Comparison of ENCODE assay signal across 18 mouse cellular contexts in genomic region chr4:119040041-119040440, GRCm38 (mm10).
DNase-seq lines count a peak whose midpoint lies in the region; ATAC-seq and TF ChIP-seq lines count a peak whose summit lies in the region.
"Had no signal": no experiment of that assay in that cellular context is flagged by ENCODE, and none has a peak within 500 bp of the region (broad histone marks: within the 10 kb centered on the region; RNA-seq: fewer than 3 reads in every experiment).

No protein-coding gene starts in this region.

- no peak for TF ChIP-seq CTCF in liver, adult 2 months (IDR thresholded peaks at IDR 0.05; ENCODE audit: low read depth, low read length)
- no peak for TF ChIP-seq CTCF in stomach, postnatal 0 days (IDR thresholded peaks at IDR 0.05; ENCODE audit: low read depth)

- ATAC-seq in hindbrain, embryonic 12.5 days (ENCODE audit: low FRiP score): no peak
- ATAC-seq in midbrain, embryonic 15.5 days (replicated peaks): no peak
- no peak for ATAC-seq in midbrain, embryonic 16.5 days
- peak; percentile 88 for ATAC-seq in stomach, postnatal 0 days (ENCODE audit: low FRiP score, low TSS enrichment)

- H3K9me3 ChIP-seq in hindbrain, embryonic 10.5 days: no peaks in the 10 kb centered on the region
- no peaks in the 10 kb centered on the region for H3K9me3 ChIP-seq in hindbrain, embryonic 12.5 days (replicated peaks)
- H3K9me3 ChIP-seq in midbrain, embryonic 15.5 days: no peaks in the 10 kb centered on the region
- no peaks in the 10 kb centered on the region for H3K9me3 ChIP-seq in midbrain, embryonic 16.5 days (replicated peaks; ENCODE audit: control insufficient read depth, low read length, poor library complexity, severe bottlenecking)
- H3K9me3 ChIP-seq in stomach, postnatal 0 days (ENCODE audit: control insufficient read depth, low read length): no peaks in the 10 kb centered on the region
- H3K9me3 ChIP-seq: hindbrain, embryonic 13.5 days; limb, embryonic 13.5 days; neural tube, embryonic 12.5 days had no signal

- no peak overlapping the region for H3K9ac ChIP-seq in hindbrain, embryonic 12.5 days
- H3K9ac ChIP-seq in midbrain, embryonic 15.5 days: no peak overlapping the region
- no peak overlapping the region for H3K9ac ChIP-seq in midbrain, embryonic 16.5 days (ENCODE audit: low read depth, low read length)
- no peak overlapping the region for H3K9ac ChIP-seq in liver, adult 2 months (ENCODE audit: low read depth, low read length)
- H3K9ac ChIP-seq in stomach, postnatal 0 days (ENCODE audit: low read length): no peak overlapping the region
- H3K9ac ChIP-seq: hindbrain, embryonic 13.5 days; limb, embryonic 13.5 days; neural tube, embryonic 12.5 days had no signal

- no peak overlapping the region for H3K4me2 ChIP-seq in hindbrain, embryonic 12.5 days (replicated peaks)
- no peak overlapping the region for H3K4me2 ChIP-seq in midbrain, embryonic 15.5 days
- no peak overlapping the region for H3K4me2 ChIP-seq in midbrain, embryonic 16.5 days (ENCODE audit: low read length)
- H3K4me2 ChIP-seq in stomach, postnatal 0 days (replicated peaks; ENCODE audit: low read depth): no peak overlapping the region
- H3K4me2 ChIP-seq: hindbrain, embryonic 13.5 days; limb, embryonic 13.5 days; neural tube, embryonic 12.5 days had no signal

- H3K4me1 ChIP-seq in hindbrain, embryonic 10.5 days (replicated peaks): peaks cover 17% of the 10 kb centered on the region
- peaks cover 7% of the 10 kb centered on the region for H3K4me1 ChIP-seq in hindbrain, embryonic 12.5 days
- H3K4me1 ChIP-seq in midbrain, embryonic 15.5 days: no peaks in the 10 kb centered on the region
- H3K4me1 ChIP-seq in midbrain, embryonic 16.5 days (ENCODE audit: control insufficient read depth, insufficient read depth, low read length): no peaks in the 10 kb centered on the region
- H3K4me1 ChIP-seq in liver, adult 2 months (ENCODE audit: control insufficient read depth, insufficient read depth, low read length): peaks cover 3% of the 10 kb centered on the region; the same call in 1 of the 2 replicates
- H3K4me1 ChIP-seq in stomach, postnatal 0 days (replicated peaks; ENCODE audit: control insufficient read depth, insufficient read depth): no peaks in the 10 kb centered on the region

- no peak for TF ChIP-seq EP300 in stomach, postnatal 0 days (optimal IDR thresholded peaks at IDR 0.05)

- H3K27ac ChIP-seq in hindbrain, embryonic 10.5 days: peak overlapping the region; percentile 54
- no peak overlapping the region for H3K27ac ChIP-seq in hindbrain, embryonic 12.5 days
- H3K27ac ChIP-seq in midbrain, embryonic 15.5 days: peak overlapping the region; percentile 34; the same call in 1 of the 2 replicates
- H3K27ac ChIP-seq in midbrain, embryonic 16.5 days (ENCODE audit: low read length): no peak overlapping the region
- no peak overlapping the region for H3K27ac ChIP-seq in liver, adult 2 months (replicated peaks; ENCODE audit: insufficient read depth, low read depth, low read length)
- H3K27ac ChIP-seq in stomach, postnatal 0 days (replicated peaks): no peak overlapping the region
- H3K27ac ChIP-seq: hindbrain, embryonic 13.5 days; layer of hippocampus, adult 2 months; limb, embryonic 13.5 days; neural tube, embryonic 12.5 days had no signal

- no peak for DNase-seq in hindbrain, embryonic 10.5 days (ENCODE audit: low spot score)
- DNase-seq in liver, adult 2 months (ENCODE audit: extremely low read depth, low read depth, low spot score): peak; percentile 63
- no peak for DNase-seq in stomach, postnatal 0 days (ENCODE audit: low spot score)
- DNase-seq in thymus, postnatal 4 days: no peak
- no peak for DNase-seq in cerebellum, postnatal 36 days
- DNase-seq: adrenal gland, postnatal 14 days; cerebellum, adult 9-11 months; gastrocnemius, postnatal 10 days; lung, postnatal 4 days; midbrain, embryonic 14.5 days; right cerebral cortex, postnatal 4 days had no signal

- no peak for TF ChIP-seq POLR2A in liver, adult 2 months (IDR thresholded peaks at IDR 0.05; ENCODE audit: extremely low read depth, insufficient read depth, low read length)

- no peaks in the 10 kb centered on the region for H3K79me2 ChIP-seq in liver, adult 2 months (ENCODE audit: control insufficient read depth, insufficient read depth, low read length)

- no peaks in the 10 kb centered on the region for H3K36me3 ChIP-seq in hindbrain, embryonic 10.5 days
- H3K36me3 ChIP-seq in hindbrain, embryonic 12.5 days: no peaks in the 10 kb centered on the region
- no peaks in the 10 kb centered on the region for H3K36me3 ChIP-seq in midbrain, embryonic 15.5 days (replicated peaks)
- no peaks in the 10 kb centered on the region for H3K36me3 ChIP-seq in midbrain, embryonic 16.5 days (ENCODE audit: control insufficient read depth, insufficient read depth, low read length)
- H3K36me3 ChIP-seq in liver, adult 2 months (ENCODE audit: control insufficient read depth, insufficient read depth, low read length): no peaks in the 10 kb centered on the region
- no peaks in the 10 kb centered on the region for H3K36me3 ChIP-seq in stomach, postnatal 0 days (ENCODE audit: control insufficient read depth, insufficient read depth, low read length)
- H3K36me3 ChIP-seq: hindbrain, embryonic 13.5 days; limb, embryonic 13.5 days; neural tube, embryonic 12.5 days had no signal

- no peak overlapping the region for H3K4me3 ChIP-seq in hindbrain, embryonic 10.5 days
- H3K4me3 ChIP-seq in hindbrain, embryonic 12.5 days: no peak overlapping the region
- no peak overlapping the region for H3K4me3 ChIP-seq in midbrain, embryonic 15.5 days
- no peak overlapping the region for H3K4me3 ChIP-seq in midbrain, embryonic 16.5 days (ENCODE audit: low read depth, low read length)
- no peak overlapping the region for H3K4me3 ChIP-seq in liver, adult 2 months (ENCODE audit: insufficient read depth, low read depth, low read length)
- no peak overlapping the region for H3K4me3 ChIP-seq in stomach, postnatal 0 days (ENCODE audit: low read depth, low read length)
- H3K4me3 ChIP-seq: hindbrain, embryonic 13.5 days; layer of hippocampus, adult 2 months; limb, embryonic 13.5 days; neural tube, embryonic 12.5 days had no signal

- H3K27me3 ChIP-seq in hindbrain, embryonic 10.5 days (ENCODE audit: insufficient read depth, poor library complexity, severe bottlenecking): no peaks in the 10 kb centered on the region
- no peaks in the 10 kb centered on the region for H3K27me3 ChIP-seq in hindbrain, embryonic 12.5 days
- H3K27me3 ChIP-seq in midbrain, embryonic 15.5 days (replicated peaks): no peaks in the 10 kb centered on the region
- H3K27me3 ChIP-seq in midbrain, embryonic 16.5 days (ENCODE audit: control insufficient read depth, insufficient read depth, low read depth, low read length): no peaks in the 10 kb centered on the region
- H3K27me3 ChIP-seq in liver, adult 2 months (ENCODE audit: control insufficient read depth, insufficient read depth, low read length): no peaks in the 10 kb centered on the region
- no peaks in the 10 kb centered on the region for H3K27me3 ChIP-seq in stomach, postnatal 0 days (ENCODE audit: control insufficient read depth, insufficient read depth, low read length)
- H3K27me3 ChIP-seq: limb, embryonic 13.5 days; neural tube, embryonic 12.5 days had no signal

- 93% methylated on average over 6 of the region's 6 CpGs for WGBS in hindbrain, embryonic 10.5 days
- 91% methylated on average over 6 of the region's 6 CpGs for WGBS in hindbrain, embryonic 12.5 days
- WGBS in midbrain, embryonic 15.5 days: 91% methylated on average over 6 of the region's 6 CpGs
- 95% methylated on average over 6 of the region's 6 CpGs for WGBS in midbrain, embryonic 16.5 days
- WGBS in liver, adult 2 months: 68% methylated on average over 6 of the region's 6 CpGs
- 78% methylated on average over 6 of the region's 6 CpGs for WGBS in stomach, postnatal 0 days

Comparison
In these comparisons a context has a peak if more than half of its experiments do, and no peak if none do; other contexts are left out.
1. H3K27ac ChIP-seq: peak in hindbrain, embryonic 10.5 days (single experiment) and midbrain, embryonic 15.5 days (single experiment); none in hindbrain, embryonic 12.5 days (single experiment), midbrain, embryonic 16.5 days (single experiment), liver, adult 2 months (single experiment) and stomach, postnatal 0 days (single experiment).